Mouse (Mus musculus) stomach, postnatal 0 days (tissue): ENCODE measurements around the gene Olfr312. TPM values are rescaled to one million over a fixed set of nuclear protein-coding genes. Genes with fewer than 3 reads are reported as not detected.
"Not testable (repeated sequence)": the region's sequence is repeated elsewhere in the genome, so short reads cannot be mapped to it uniquely, and the experiment has no call there.

Source experiments
- ATAC-seq: fragments of 200-750 bp; cut with Nextera tagmentation; 2 replicates; pipeline ENCODE4 v1.8.0; 2017; ENCODE audit not compliant: low FRiP score, low TSS enrichment
- DNase-seq: peaks from one replicate; pipeline ENCODE4 v3.0.0-alpha.2; 2016; ENCODE audit warnings: low spot score
- H3K27ac ChIP-seq: fragments of 300-500 bp; sonication (generic); replicated peaks from 2 replicates; pipeline ENCODE4 v1.5.1; 2014; ENCODE audit warnings: mild to moderate bottlenecking, control low read depth
- H3K27me3 ChIP-seq: fragments of 300-500 bp; sonication (generic); 2 replicates; pipeline ENCODE4 v1.6.1; 2014; ENCODE audit warnings: low read length; ENCODE audit not compliant: control insufficient read depth, insufficient read depth
- H3K36me3 ChIP-seq: fragments of 300-500 bp; sonication (generic); 2 replicates; pipeline ENCODE4 v1.6.1; 2014; ENCODE audit warnings: low read length, mixed read lengths; ENCODE audit not compliant: control insufficient read depth, insufficient read depth
- H3K4me1 ChIP-seq: fragments of 300-500 bp; sonication (generic); replicated peaks from 2 replicates; pipeline ENCODE4 v1.6.1; 2014; ENCODE audit warnings: antibody characterized with exemption; ENCODE audit not compliant: control insufficient read depth, insufficient read depth
- H3K4me2 ChIP-seq: fragments of 300-500 bp; sonication (generic); replicated peaks from 2 replicates; pipeline ENCODE4 v1.6.1; 2014; ENCODE audit warnings: low read depth, mild to moderate bottlenecking, control low read depth, moderate library complexity
- H3K4me3 ChIP-seq: fragments of 300-500 bp; sonication (generic); 2 replicates; pipeline ENCODE4 v1.5.1; 2014; ENCODE audit warnings: low read depth, low read length, control low read depth
- H3K9ac ChIP-seq: fragments of 300-500 bp; sonication (generic); 2 replicates; pipeline ENCODE4 v1.6.1; 2014; ENCODE audit warnings: mild to moderate bottlenecking, low read length, control low read depth, mixed read lengths
- H3K9me3 ChIP-seq: fragments of 300-500 bp; sonication (generic); 2 replicates; pipeline ENCODE4 v1.6.1; 2016; ENCODE audit warnings: low read length; ENCODE audit not compliant: control insufficient read depth
- CTCF ChIP-seq: IDR thresholded peaks from 2 replicates; pipeline ENCODE4 v1.5.1; 2016; ENCODE audit warnings: antibody characterized with exemption, low read depth, mild to moderate bottlenecking, moderate library complexity
- EP300 ChIP-seq: optimal IDR thresholded peaks from 2 replicates; pipeline ENCODE3; 2016; ENCODE audit warnings: antibody characterized with exemption
- WGBS: fragments of 180-500 bp; shearing (Covaris S2); extraction: QIAGEN DNeasy Blood & Tissue Kit; methylation state at CpG from one replicate; pipeline ENCODE4 v1.1.7; 2014; 5-methylcytosine and 5-hydroxymethylcytosine counted together
- polyA plus RNA-seq: library from polyadenylated mRNA; unstranded; fragments of >200 nt; fragmentation: Nextera tagmentation; extraction: Ambion mirVana; gene quantifications from 2 replicates; pipeline ENCODE4 v1.2.1, GENCODE M21; 2015

Gene Olfr312
- polyA plus RNA-seq, 1 experiment from 2014 or later = not detected

GRCm38 (mm10) chr11:58803871-58804270 is 25.2 kb upstream of the Olfr312 start:
- H3K9me3 ChIP-seq = no peaks in the 10 kb centered on the region
- no peak overlapping the region for H3K4me3 ChIP-seq
- no peak for DNase-seq
- WGBS = 29% methylated on average over 4 of the region's 4 CpGs
- no peak overlapping the region for H3K9ac ChIP-seq
- H3K4me2 ChIP-seq = no peak overlapping the region
- H3K27ac ChIP-seq = no peak overlapping the region
- no peak for ATAC-seq
- no peaks in the 10 kb centered on the region for H3K36me3 ChIP-seq
- H3K4me1 ChIP-seq = no peaks in the 10 kb centered on the region; the same call in 1 of the 2 replicates
- TF ChIP-seq CTCF (no peak), EP300 (no peak)
- no peaks in the 10 kb centered on the region for H3K27me3 ChIP-seq

GRCm38 (mm10) chr11:58804393-58804792 is 24.6 kb upstream of the Olfr312 start:
- H3K4me3 ChIP-seq = no peak overlapping the region
- H3K9me3 ChIP-seq = no peaks in the 10 kb centered on the region
- DNase-seq = peak; percentile 27
- H3K27ac ChIP-seq = no peak overlapping the region
- 21% methylated on average over 2 of the region's 2 CpGs for WGBS
- H3K27me3 ChIP-seq = no peaks in the 10 kb centered on the region
- no peaks in the 10 kb centered on the region; the same call in 1 of the 2 replicates for H3K4me1 ChIP-seq
- no peaks in the 10 kb centered on the region for H3K36me3 ChIP-seq
- 0 out of 2 replicates have a peak, but pooled peaks have one; percentile 49 for ATAC-seq
- TF ChIP-seq EP300 = no peak
- TF ChIP-seq CTCF = no peak
- no peak overlapping the region for H3K4me2 ChIP-seq
- no peak overlapping the region for H3K9ac ChIP-seq

- no peak overlapping the region for H3K4me2 ChIP-seq
- ATAC-seq (no peak), DNase-seq (no peak)
- no peak overlapping the region for H3K27ac ChIP-seq
- no peak overlapping the region for H3K9ac ChIP-seq
- no peaks in the 10 kb centered on the region for H3K4me1 ChIP-seq
- 0% methylated on average over 1 of the region's 1 CpGs for WGBS
- no peak overlapping the region for H3K4me3 ChIP-seq
- TF ChIP-seq CTCF (peak; percentile 50), EP300 (no peak)
- no peaks in the 10 kb centered on the region for H3K9me3 ChIP-seq
- no peaks in the 10 kb centered on the region for H3K36me3 ChIP-seq
- no peaks in the 10 kb centered on the region for H3K27me3 ChIP-seq
Measured at GRCm38 (mm10) chr11:58812001-58812400, 17.0 kb upstream of the Olfr312 start.

GRCm38 (mm10) chr11:58814700-58815099 is 14.3 kb upstream of the Olfr312 start, which contains the start of gene Olfr313:
Gene Olfr313 (plus strand): TSS chr11:58815000.
- H3K9ac ChIP-seq, H3K4me1 ChIP-seq, H3K27ac ChIP-seq, H3K27me3 ChIP-seq, ATAC-seq, H3K9me3 ChIP-seq, H3K36me3 ChIP-seq, H3K4me2 ChIP-seq, DNase-seq, H3K4me3 ChIP-seq: not testable (repeated sequence)
- WGBS = 38% methylated on average over 1 of the region's 1 CpGs

- 81% methylated on average over 1 of the region's 1 CpGs for WGBS
Measured at GRCm38 (mm10) chr11:58815676-58816075, 13.4 kb upstream of the Olfr312 start.

GRCm38 (mm10) chr11:58829764-58830163 is 727 bp downstream of the Olfr312 start:
- Histone ChIP-seq H3K4me3 (no peak overlapping the region), H3K9ac (no peak overlapping the region), H3K4me1 (no peaks in the 10 kb centered on the region), H3K27me3 (no peaks in the 10 kb centered on the region), H3K9me3 (no peaks in the 10 kb centered on the region), H3K27ac (no peak overlapping the region), H3K4me2 (no peak overlapping the region), H3K36me3 (no peaks in the 10 kb centered on the region)
- TF ChIP-seq CTCF (no peak), EP300 (no peak)
- DNase-seq = no peak
- no peak for ATAC-seq
- WGBS = 78% methylated on average over 3 of the region's 3 CpGs

More at GRCm38 (mm10) chr11:58815676-58816075, 13.4 kb upstream of the Olfr312 start:
- ATAC-seq (no peak), DNase-seq (no peak)
- no peak for TF ChIP-seq EP300
- no peak for TF ChIP-seq CTCF
- no peaks in the 10 kb centered on the region for H3K36me3 ChIP-seq
- H3K4me3 ChIP-seq = no peak overlapping the region
- no peaks in the 10 kb centered on the region for H3K9me3 ChIP-seq
- H3K4me2 ChIP-seq = no peak overlapping the region
- no peak overlapping the region for H3K9ac ChIP-seq
- H3K27me3 ChIP-seq = no peaks in the 10 kb centered on the region
- H3K27ac ChIP-seq = no peak overlapping the region
- H3K4me1 ChIP-seq = no peaks in the 10 kb centered on the region

GRCm38 (mm10) chr11:58832541-58832940 is 3.5 kb downstream of the Olfr312 start:
- not testable (repeated sequence) for H3K27ac ChIP-seq, H3K36me3 ChIP-seq, H3K4me1 ChIP-seq, DNase-seq, H3K4me2 ChIP-seq, H3K9ac ChIP-seq, H3K4me3 ChIP-seq, H3K27me3 ChIP-seq, ATAC-seq, H3K9me3 ChIP-seq
- WGBS = 62% methylated on average over 3 of the region's 3 CpGs

GRCm38 (mm10) chr11:58838951-58839350 is 9.9 kb downstream of the Olfr312 start, which contains the start of gene Olfr311:
Gene Olfr311 (plus strand): TSS chr11:58839251.
- not testable (repeated sequence) for H3K36me3 ChIP-seq, H3K27ac ChIP-seq, H3K27me3 ChIP-seq, H3K9ac ChIP-seq, H3K4me1 ChIP-seq, H3K9me3 ChIP-seq, DNase-seq, H3K4me2 ChIP-seq, ATAC-seq, H3K4me3 ChIP-seq
